In genomic region chr8:89041421-89042117, GRCm38 (mm10) we compare ENCODE assay signal across 8 mouse cellular contexts. TPM values are rescaled to one million over a fixed set of nuclear protein-coding genes. Genes with fewer than 3 reads are reported as not detected.
DNase-seq lines count a peak whose midpoint lies in the region; ATAC-seq and TF ChIP-seq lines count a peak whose summit lies in the region.

No protein-coding gene starts in this region.

- intact Hi-C loops in left cerebral cortex, postnatal 4 days (cut with DNase I) = loop anchor here (5.0 to 10.0 kb wide), 2 partner anchors 273 to 741 kb away; no protein-coding TSS in a partner anchor

- H3K9ac ChIP-seq in kidney, embryonic 15.5 days = peak overlapping the region; percentile 90
- H3K9ac ChIP-seq in embryonic facial prominence, embryonic 14.5 days (ENCODE audit: low read depth, low read length) = peak overlapping the region; percentile 70
- H3K9ac ChIP-seq in intestine, postnatal 0 days (ENCODE audit: low read depth, low read length) = peak overlapping the region; percentile 47
- H3K9ac ChIP-seq in neural tube, embryonic 14.5 days (replicated peaks; ENCODE audit: low read depth, low read length) = peak overlapping the region; percentile 81

- H3K9me3 ChIP-seq in kidney, embryonic 15.5 days (replicated peaks) = no peaks in the 10 kb centered on the region
- H3K9me3 ChIP-seq in embryonic facial prominence, embryonic 14.5 days (ENCODE audit: control insufficient read depth, low read length) = no peaks in the 10 kb centered on the region
- H3K9me3 ChIP-seq in intestine, postnatal 0 days (ENCODE audit: control insufficient read depth) = no peaks in the 10 kb centered on the region
- no peaks in the 10 kb centered on the region for H3K9me3 ChIP-seq in neural tube, embryonic 14.5 days (ENCODE audit: control insufficient read depth, low read length)

- peak overlapping the region; percentile 76 for H3K4me2 ChIP-seq in kidney, embryonic 15.5 days
- peak overlapping the region; percentile 86 for H3K4me2 ChIP-seq in embryonic facial prominence, embryonic 14.5 days (ENCODE audit: low read depth, low read length)
- peak overlapping the region; percentile 89 for H3K4me2 ChIP-seq in intestine, postnatal 0 days (replicated peaks; ENCODE audit: low read depth)
- peak overlapping the region; percentile 85 for H3K4me2 ChIP-seq in neural tube, embryonic 14.5 days (ENCODE audit: low read depth, low read length)

- peaks cover 36% of the 10 kb centered on the region for H3K27me3 ChIP-seq in kidney, embryonic 15.5 days
- H3K27me3 ChIP-seq in embryonic facial prominence, embryonic 14.5 days (replicated peaks; ENCODE audit: control insufficient read depth, insufficient read depth, low read length) = peaks cover 95% of the 10 kb centered on the region
- H3K27me3 ChIP-seq in intestine, postnatal 0 days (replicated peaks; ENCODE audit: control insufficient read depth, insufficient read depth, low read length) = peaks cover 95% of the 10 kb centered on the region
- H3K27me3 ChIP-seq in neural tube, embryonic 14.5 days (ENCODE audit: control insufficient read depth, insufficient read depth, low read length) = no peaks in the 10 kb centered on the region

- peak overlapping the region; percentile 99 for H3K27ac ChIP-seq in kidney, embryonic 15.5 days
- H3K27ac ChIP-seq in embryonic facial prominence, embryonic 14.5 days (replicated peaks; ENCODE audit: low read depth, low read length) = peak overlapping the region; percentile 58
- peak overlapping the region; percentile 23; the same call in 1 of the 2 replicates for H3K27ac ChIP-seq in intestine, postnatal 0 days (ENCODE audit: low read depth, low read length)
- peak overlapping the region; percentile 96 for H3K27ac ChIP-seq in neural tube, embryonic 14.5 days (ENCODE audit: low read depth, low read length)

- ATAC-seq in kidney, embryonic 15.5 days (replicated peaks; ENCODE audit: low FRiP score) = no peak
- no peak for ATAC-seq in embryonic facial prominence, embryonic 14.5 days (ENCODE audit: low read depth)
- ATAC-seq in intestine, postnatal 0 days = no peak
- ATAC-seq in neural tube, embryonic 14.5 days (ENCODE audit: low read depth) = no peak

- under 1% methylated on average over 55 of the region's 55 CpGs for WGBS in kidney, embryonic 15.5 days
- under 1% methylated on average over 54 of the region's 55 CpGs for WGBS in embryonic facial prominence, embryonic 14.5 days
- WGBS in intestine, postnatal 0 days = under 1% methylated on average over 54 of the region's 55 CpGs
- under 1% methylated on average over 49 of the region's 55 CpGs for WGBS in neural tube, embryonic 14.5 days

- DNase-seq in kidney, adult 11 months = no peak
- no peak for DNase-seq in embryonic facial prominence, embryonic 14.5 days (ENCODE audit: low spot score)
- no peak for DNase-seq in left cerebral cortex, postnatal 4 days
- DNase-seq in gastrocnemius, postnatal 10 days = no peak
- DNase-seq in frontal cortex, postnatal 36 days (ENCODE audit: low spot score in 2 of 2) = no peak

- H3K4me1 ChIP-seq in kidney, embryonic 15.5 days = peaks cover 33% of the 10 kb centered on the region
- H3K4me1 ChIP-seq in embryonic facial prominence, embryonic 14.5 days (ENCODE audit: control insufficient read depth, insufficient read depth, low read length) = no peaks in the 10 kb centered on the region
- 0 out of 2 replicates have a peak, but pooled peaks cover 7% of the 10 kb centered on the region for H3K4me1 ChIP-seq in intestine, postnatal 0 days (replicated peaks; ENCODE audit: control insufficient read depth, insufficient read depth, low read length)
- H3K4me1 ChIP-seq in neural tube, embryonic 14.5 days (ENCODE audit: control insufficient read depth, insufficient read depth, low read length) = peaks cover 17% of the 10 kb centered on the region; the same call in 1 of the 2 replicates

- no peaks in the 10 kb centered on the region for H3K36me3 ChIP-seq in kidney, embryonic 15.5 days
- no peaks in the 10 kb centered on the region for H3K36me3 ChIP-seq in embryonic facial prominence, embryonic 14.5 days (ENCODE audit: control insufficient read depth, insufficient read depth, low read length)
- no peaks in the 10 kb centered on the region for H3K36me3 ChIP-seq in intestine, postnatal 0 days (ENCODE audit: control insufficient read depth, insufficient read depth)
- no peaks in the 10 kb centered on the region for H3K36me3 ChIP-seq in neural tube, embryonic 14.5 days (ENCODE audit: control insufficient read depth, insufficient read depth, low read length)

- H3K4me3 ChIP-seq in kidney, embryonic 15.5 days (replicated peaks) = peak overlapping the region; percentile 75
- H3K4me3 ChIP-seq in embryonic facial prominence, embryonic 14.5 days (ENCODE audit: low read depth, low read length) = peak overlapping the region; percentile 50
- H3K4me3 ChIP-seq in intestine, postnatal 0 days (ENCODE audit: low read depth, low read length) = peak overlapping the region; percentile 56
- H3K4me3 ChIP-seq in neural tube, embryonic 14.5 days (ENCODE audit: low read depth, low read length) = peak overlapping the region; percentile 57

- no peak for TF ChIP-seq CTCF in intestine, postnatal 0 days (IDR thresholded peaks at IDR 0.05; ENCODE audit: low read depth)

RNA-seq across cellular contexts. Expression of gene Sall1, which starts 2.4 kb away (rescaled TPM):
- polyA plus RNA-seq in kidney, embryonic 15.5 days (2015; fragmentation: Nextera tagmentation; extraction: Ambion mirVana) = 42.4 TPM in 2 replicates
- 1.2 and 1.3 TPM in 2 replicates for polyA plus RNA-seq in embryonic facial prominence, embryonic 14.5 days (2014; fragmentation: Nextera tagmentation; extraction: Ambion mirVana)
- polyA plus RNA-seq in intestine, postnatal 0 days (2015; fragmentation: Nextera tagmentation; extraction: Ambion mirVana) = 0.76 and 0.78 TPM in 2 replicates
- polyA plus RNA-seq in neural tube, embryonic 14.5 days (2014; fragmentation: Nextera tagmentation; extraction: Ambion mirVana) = 17.7 and 21.3 TPM in 2 replicates
- total RNA-seq in left cerebral cortex, postnatal 4 days (2021) = 10 to 100 TPM; 13.4 to 15.0 TPM
- under 1 TPM; 0.07 to 0.16 TPM for total RNA-seq in gastrocnemius, postnatal 10 days (2021)

Comparison
In these comparisons a context has a peak if more than half of its experiments do, and no peak if none do; other contexts are left out.
1. H3K27ac ChIP-seq: peak in every context shown above with its lines; median percentile 99 in kidney, embryonic 15.5 days; 96 in neural tube, embryonic 14.5 days; 58 in embryonic facial prominence, embryonic 14.5 days; 23 in intestine, postnatal 0 days.